Mouse (Mus musculus): ENCODE data around the gene Actl9. TPM values are rescaled to one million over a fixed set of nuclear protein-coding genes. Genes with fewer than 3 reads are reported as not detected.
A peak's percentile ranks its signal among the peaks of the same experiment; 100 is the strongest.

The Actl9 gene
- not detected for total RNA-seq (2021)

- DNase-seq, result no peak
Observed at GRCm38 (mm10) chr17:33432019-33432946, at the start of gene Actl9. Gene Actl9, plus strand, starts transcription at chr17:33432896.

DNA sequence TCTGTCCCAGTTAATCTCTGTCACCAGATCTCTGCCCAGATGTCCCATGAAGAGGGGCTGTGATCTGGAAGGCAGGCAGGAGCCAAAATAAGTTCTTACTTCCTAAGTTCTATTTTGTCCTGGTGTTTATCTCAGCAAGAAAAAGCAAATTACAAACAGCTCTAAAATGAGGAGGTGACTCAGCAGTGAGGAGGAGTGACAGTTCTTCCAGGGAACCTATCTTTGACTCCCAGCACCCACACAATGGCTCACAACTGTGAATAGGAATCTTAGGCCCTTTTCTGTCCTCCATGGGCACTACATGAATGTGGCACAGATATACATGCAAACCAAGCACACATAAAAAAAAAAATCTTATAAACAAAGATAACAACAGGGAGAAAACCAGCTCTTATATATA, 47.0 kb upstream of the Actl9 start:
- intact Hi-C loops (cut with DNase I), result no loop called here
- no peak for DNase-seq

More at GRCm38 (mm10) chr17:33432019-33432946, at the start of gene Actl9:
- intact Hi-C loops (cut with DNase I), result loop anchor here (10.0 kb wide), 1 partner anchor 363 kb away; no protein-coding TSS in a partner anchor

- intact Hi-C loops (cut with DNase I), result no loop called here
Observed at GRCm38 (mm10) chr17:33392271-33392670, 40.4 kb upstream of the Actl9 start.

DNA sequence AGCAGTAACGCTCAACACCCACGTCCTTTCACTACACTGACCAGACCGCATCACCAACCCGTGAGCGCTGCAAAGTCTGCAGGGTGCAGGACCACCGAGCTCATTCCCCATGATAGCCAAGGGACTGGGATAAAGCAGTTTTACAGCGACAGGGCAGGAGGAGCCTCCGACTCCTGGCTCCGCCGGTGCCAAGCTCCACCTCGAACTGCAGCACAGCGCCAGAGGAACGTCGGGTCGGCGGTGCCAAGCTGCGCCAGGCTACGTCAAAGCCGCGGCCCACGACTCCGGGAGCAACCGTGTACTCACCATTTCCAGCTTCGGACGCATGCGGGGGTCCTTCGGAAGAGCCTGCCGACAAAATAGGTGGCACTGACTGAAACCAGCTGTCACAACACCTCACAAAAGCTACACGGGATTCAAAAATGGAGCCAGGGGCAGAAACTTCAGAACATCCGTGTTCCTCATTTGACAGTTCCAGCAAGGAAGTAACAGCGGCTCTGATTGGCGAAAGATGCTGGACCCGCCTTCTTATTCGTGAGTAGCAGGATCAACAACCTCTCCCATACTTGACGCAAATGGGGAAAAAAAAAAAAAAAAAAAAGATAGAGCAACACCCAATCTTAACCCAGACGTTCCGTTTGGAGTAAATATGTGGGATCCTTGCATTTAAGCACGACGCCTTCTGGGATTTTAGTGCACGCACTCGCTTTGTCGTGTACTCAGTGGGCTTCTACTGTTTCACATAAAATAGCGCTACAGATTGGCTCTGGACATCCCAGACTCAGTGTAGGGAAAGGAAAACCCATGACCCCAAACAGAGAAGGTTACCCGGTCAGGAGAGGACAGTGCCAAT, 38.3 kb upstream of the Actl9 start, which contains the start of gene Zfp101:
Zfp101 (minus strand) TSS at position 460 of the 853 bp plus-strand sequence.
- DNase-seq, result peak; percentile 88
- intact Hi-C loops (cut with DNase I), result no loop called here

More at GRCm38 (mm10) chr17:33392271-33392670, 40.4 kb upstream of the Actl9 start:
- no peak for DNase-seq

DNA sequence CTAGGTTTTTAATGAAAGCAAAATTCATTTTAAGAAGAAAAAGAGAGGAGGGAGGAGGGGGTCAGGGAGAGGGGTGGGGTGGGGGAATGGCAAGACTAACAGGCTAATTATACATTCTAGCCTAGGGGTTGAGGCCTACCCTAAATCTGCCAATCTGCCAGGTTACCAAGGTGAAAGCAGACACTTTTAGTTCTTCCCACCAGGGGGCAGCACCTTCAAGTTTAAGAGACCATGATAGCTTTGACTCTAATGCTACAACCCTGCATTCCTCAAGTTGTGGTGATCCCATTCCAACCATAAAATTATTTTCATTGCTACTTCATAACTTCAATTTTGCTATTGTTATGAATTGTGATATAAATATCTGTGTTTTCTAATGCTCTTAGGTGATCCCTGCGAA, 6.5 kb downstream of the Actl9 start:
- DNase-seq, result peak; percentile 79
- intact Hi-C loops (cut with DNase I), result loop anchor here (10.0 kb wide), 1 partner anchor 356 kb away; no protein-coding TSS in a partner anchor

- intact Hi-C loops (cut with DNase I), result loop anchor here (5.0 to 10.0 kb wide), 2 partner anchors 97 to 355 kb away; no protein-coding TSS in a partner anchor
- no peak for DNase-seq
Observed at GRCm38 (mm10) chr17:33439922-33440321, 7.2 kb downstream of the Actl9 start.

GRCm38 (mm10) chr17:33441159-33441558, 8.5 kb downstream of the Actl9 start:
- intact Hi-C loops (cut with DNase I), result loop anchor here (5.0 kb wide), 1 partner anchor 96 kb away; no protein-coding TSS in a partner anchor
- no peak for DNase-seq

GRCm38 (mm10) chr17:33456631-33457030, 23.9 kb downstream of the Actl9 start:
- intact Hi-C loops (cut with DNase I), result no loop called here
- no peak for DNase-seq

GRCm38 (mm10) chr17:33471206-33471605, 38.5 kb downstream of the Actl9 start:
- DNase-seq, result no peak
- intact Hi-C loops (cut with DNase I), result no loop called here

Other genes with a start within 250 kb of the Actl9 start
- not detected for gene Olfr239, start 241.6 kb upstream of the Actl9 start, total RNA-seq (2021)
- under 1 TPM; 0.30 to 0.40 TPM for gene Olfr1564, start 211.2 kb upstream of the Actl9 start, total RNA-seq (2021)
- 10 to 100 TPM; 16.9 to 17.5 TPM for gene Zfp955a, start 177.8 kb upstream of the Actl9 start, total RNA-seq (2021)
- under 1 TPM in 1 of 2 experiments, not detected in 1; 0.06 TPM for gene Olfr63, start 168.2 kb upstream of the Actl9 start, total RNA-seq (2021)
- 10 to 100 TPM; 26.3 to 35.5 TPM for gene Zfp955b, start 143.4 kb upstream of the Actl9 start, total RNA-seq (2021)
- 10 to 100 TPM; 35.2 to 41.8 TPM for gene Zfp81, start 74.0 kb upstream of the Actl9 start, total RNA-seq (2021)
- gene Zfp101, start 38.3 kb upstream of the Actl9 start, total RNA-seq (2021), result 10 to 100 TPM; 13.7 to 14.9 TPM
- gene Adamts10, start 91.3 kb downstream of the Actl9 start, total RNA-seq (2021), result 10 to 100 TPM; 63.9 to 64.7 TPM
- 1 to 10 TPM in 1 of 2 experiments, under 1 TPM in 1; 0.92 to 1.3 TPM for gene Myo1f, start 122.8 kb downstream of the Actl9 start, total RNA-seq (2021)
- gene Zfp414, start 196.2 kb downstream of the Actl9 start, total RNA-seq (2021), result 10 to 100 TPM; 58.8 to 60.6 TPM
- under 1 TPM in 1 of 2 experiments, not detected in 1; 0.24 TPM for gene Pram1, start 205.2 kb downstream of the Actl9 start, total RNA-seq (2021)